Mouse (Mus musculus) kidney, embryonic 16.5 days (tissue): ENCODE measurements at regions not wholly inside any gene's neighbourhood (a gene's known extent, or its start where the extent isn't known, plus 50 kb on each side); places are given as distances from the start of the nearest gene placed in this dataset.
A peak's percentile ranks its signal among the peaks of the same experiment; 100 is the strongest.
"Not testable (repeated sequence)": the region's sequence is repeated elsewhere in the genome, so short reads cannot be mapped to it uniquely, and the experiment has no call there.

Experiments used
- ATAC-seq: fragments of 200-750 bp; cut with Nextera tagmentation; 2 replicates; pipeline ENCODE4 v1.8.0; 2017; ENCODE audit warnings: moderate TSS enrichment; ENCODE audit not compliant: low FRiP score, low TSS enrichment
- H3K27ac ChIP-seq: fragments of 300-500 bp; sonication (generic); 2 replicates; pipeline ENCODE4 v1.5.1; 2014; ENCODE audit warnings: low read length
- H3K27me3 ChIP-seq: fragments of 300-500 bp; sonication (generic); 2 replicates; pipeline ENCODE4 v1.6.1; 2014; ENCODE audit warnings: low read length, control low read depth, mixed read lengths; ENCODE audit not compliant: insufficient read depth
- H3K36me3 ChIP-seq: fragments of 300-500 bp; sonication (generic); 2 replicates; pipeline ENCODE4 v1.6.1; 2014; ENCODE audit warnings: low read length, control low read depth, mixed read lengths; ENCODE audit not compliant: insufficient read depth
- H3K4me1 ChIP-seq: fragments of 300-500 bp; sonication (generic); 2 replicates; pipeline ENCODE4 v1.6.1; 2014; ENCODE audit warnings: low read length, control low read depth, mixed read lengths; ENCODE audit not compliant: insufficient read depth
- H3K4me2 ChIP-seq: fragments of 300-500 bp; sonication (generic); replicated peaks from 2 replicates; pipeline ENCODE4 v1.6.1; 2014; ENCODE audit warnings: low read depth, low read length
- H3K4me3 ChIP-seq: fragments of 300-500 bp; sonication (generic); 2 replicates; pipeline ENCODE4 v1.5.1; 2014; ENCODE audit warnings: mild to moderate bottlenecking, low read length
- H3K9ac ChIP-seq: fragments of 300-500 bp; sonication (generic); replicated peaks from 2 replicates; pipeline ENCODE4 v1.6.1; 2014; ENCODE audit warnings: low read length
- H3K9me3 ChIP-seq: fragments of 300-500 bp; sonication (generic); 2 replicates; pipeline ENCODE4 v1.6.1; 2016; ENCODE audit warnings: low read length, control low read depth
- WGBS: fragments of 180-500 bp; shearing (Covaris S2); extraction: QIAGEN DNeasy Blood & Tissue Kit; methylation state at CpG from one replicate; pipeline ENCODE4 v1.1.7; 2014; 5-methylcytosine and 5-hydroxymethylcytosine counted together

DNA sequence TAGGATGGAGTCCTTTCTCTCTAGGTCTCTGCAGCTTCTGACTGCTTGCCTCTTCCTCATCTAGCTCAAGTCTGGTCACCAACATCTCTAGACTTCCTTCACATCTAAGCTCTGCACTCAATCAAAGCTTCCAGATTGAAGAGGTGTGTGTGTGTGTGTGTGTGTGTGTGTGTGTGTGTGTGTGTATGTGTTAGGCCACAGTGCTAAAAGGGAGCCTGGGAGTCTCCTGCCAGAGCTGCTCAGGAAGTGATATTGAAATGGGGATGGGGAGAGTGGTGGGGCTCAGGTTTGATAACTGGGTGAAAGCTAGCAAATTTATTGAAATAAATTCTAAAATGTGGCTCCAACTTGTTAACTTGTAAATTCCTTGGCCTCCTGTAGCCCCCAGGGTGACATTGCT, 73.3 kb downstream of the Gm31371 start:
- ATAC-seq, H3K9ac ChIP-seq, H3K9me3 ChIP-seq, H3K4me3 ChIP-seq, H3K36me3 ChIP-seq, H3K27ac ChIP-seq, H3K27me3 ChIP-seq, H3K4me1 ChIP-seq, H3K4me2 ChIP-seq: not testable (repeated sequence)

DNA sequence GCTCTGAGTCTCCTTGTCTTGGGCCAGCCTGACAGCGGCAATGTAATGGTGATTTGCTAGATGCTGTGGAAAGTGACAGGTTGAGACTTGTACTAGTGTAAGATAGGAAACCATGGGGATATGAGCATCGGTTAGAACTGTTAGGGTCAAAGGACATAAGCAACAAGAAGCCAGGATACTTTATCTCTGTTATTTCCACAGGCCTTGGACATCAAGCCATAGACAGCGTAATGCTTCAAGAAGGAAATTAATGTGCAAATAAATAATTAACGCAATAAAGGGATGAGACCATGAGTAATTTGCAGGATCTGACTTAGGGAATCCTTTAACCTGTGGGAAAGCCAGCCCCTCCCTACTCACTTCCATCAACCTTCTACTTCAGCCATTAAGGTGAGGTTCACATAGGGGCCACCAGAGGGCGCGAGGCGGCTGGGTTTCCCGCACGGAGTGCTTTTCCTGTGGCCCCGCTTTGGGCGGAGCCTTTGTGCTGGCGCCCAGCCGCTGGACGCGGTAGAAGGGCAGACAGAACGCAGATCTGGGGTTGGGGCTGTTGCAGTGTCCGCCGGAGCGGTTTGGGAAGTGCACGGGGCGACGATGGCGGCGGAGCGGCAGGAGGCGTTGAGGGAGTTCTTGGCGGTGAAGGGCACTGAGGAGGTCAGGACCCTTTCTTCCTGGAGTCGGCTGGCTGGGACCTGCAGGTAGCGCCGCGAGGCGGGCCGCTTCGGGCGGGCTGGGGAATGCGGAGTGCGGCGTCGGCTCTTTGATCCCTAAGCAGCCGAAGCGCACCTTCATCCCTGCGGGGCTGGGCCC, 76.5 kb downstream of the Gm31371 start:
- peak overlapping the region; percentile 74 for H3K9ac ChIP-seq
- no peaks in the 10 kb centered on the region for H3K27me3 ChIP-seq
- no peak overlapping the region for H3K27ac ChIP-seq
- H3K4me1 ChIP-seq, result no peaks in the 10 kb centered on the region
- peak overlapping the region; percentile 60 for H3K4me3 ChIP-seq
- peaks cover 16% of the 10 kb centered on the region for H3K9me3 ChIP-seq
- H3K36me3 ChIP-seq, result peaks cover 8% of the 10 kb centered on the region; the same call in 1 of the 2 replicates
- H3K4me2 ChIP-seq, result peak overlapping the region; percentile 66
- WGBS, result 8% methylated on average over 34 of the region's 42 CpGs
- peak; percentile 99 for ATAC-seq

DNA sequence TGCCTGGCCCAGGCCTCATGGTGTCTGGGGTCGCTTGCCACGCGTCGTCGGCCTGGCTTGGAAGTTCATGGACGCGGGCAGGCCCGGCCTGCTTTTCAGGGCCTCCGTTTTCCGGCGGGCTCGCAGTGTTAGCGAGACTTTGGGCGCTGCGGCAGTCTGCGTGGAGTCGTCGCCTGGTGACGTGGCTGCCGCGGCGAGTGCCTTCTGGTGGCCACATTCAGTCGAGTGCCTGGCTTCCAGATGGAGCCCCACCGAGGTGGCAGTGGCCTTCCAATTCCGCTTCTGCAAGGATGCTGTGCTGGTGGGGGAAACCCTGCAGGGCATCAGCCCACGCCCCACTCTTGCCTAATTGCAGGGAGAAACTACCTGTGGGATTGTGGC, 77.1 kb downstream of the Gm31371 start:
- H3K4me1 ChIP-seq, H3K27me3 ChIP-seq, H3K36me3 ChIP-seq, H3K27ac ChIP-seq: not testable (repeated sequence)
- peak; percentile 54; the same call in 1 of the 2 replicates for ATAC-seq
- H3K9me3 ChIP-seq, result peaks cover 16% of the 10 kb centered on the region
- WGBS, result 19% methylated on average over 26 of the region's 26 CpGs
- peak overlapping the region; percentile 74 for H3K9ac ChIP-seq
- H3K4me3 ChIP-seq, result peak overlapping the region; percentile 60
- peak overlapping the region; percentile 66 for H3K4me2 ChIP-seq

DNA sequence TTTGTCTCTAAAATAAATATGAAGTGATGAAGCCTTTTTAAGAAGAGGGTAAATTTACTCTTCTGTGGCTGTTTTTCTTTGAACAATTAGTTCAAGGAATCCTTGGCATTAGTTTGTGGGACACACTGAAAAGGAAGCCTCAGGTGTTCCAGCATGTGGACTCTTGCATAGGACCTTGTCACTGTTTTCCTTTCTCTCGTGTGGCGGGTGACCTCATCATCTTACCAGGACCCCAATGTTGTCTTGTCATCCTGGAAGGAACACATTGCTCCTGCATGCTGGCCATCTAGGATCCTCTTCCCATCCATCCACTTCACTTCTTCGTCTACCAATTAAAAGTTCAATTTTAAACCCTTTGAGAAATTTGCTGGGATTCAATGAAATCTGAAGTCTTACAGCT, 104.9 kb downstream of the Gm31371 start:
- H3K9ac ChIP-seq, H3K4me1 ChIP-seq, H3K4me3 ChIP-seq, H3K36me3 ChIP-seq, H3K27ac ChIP-seq, H3K27me3 ChIP-seq, H3K4me2 ChIP-seq, H3K9me3 ChIP-seq, ATAC-seq: not testable (repeated sequence)
- 78% methylated on average over 3 of the region's 3 CpGs for WGBS

GRCm38 (mm10) chr8:20010947-20011346, 107.8 kb downstream of the Gm31371 start:
- H3K4me3 ChIP-seq, H3K4me1 ChIP-seq, H3K27me3 ChIP-seq, H3K9ac ChIP-seq, H3K9me3 ChIP-seq, H3K27ac ChIP-seq, ATAC-seq, H3K4me2 ChIP-seq: not testable (repeated sequence)
- H3K36me3 ChIP-seq, result peaks cover 15% of the 10 kb centered on the region; the same call in 1 of the 2 replicates
- 71% methylated on average over 8 of the region's 8 CpGs for WGBS

DNA sequence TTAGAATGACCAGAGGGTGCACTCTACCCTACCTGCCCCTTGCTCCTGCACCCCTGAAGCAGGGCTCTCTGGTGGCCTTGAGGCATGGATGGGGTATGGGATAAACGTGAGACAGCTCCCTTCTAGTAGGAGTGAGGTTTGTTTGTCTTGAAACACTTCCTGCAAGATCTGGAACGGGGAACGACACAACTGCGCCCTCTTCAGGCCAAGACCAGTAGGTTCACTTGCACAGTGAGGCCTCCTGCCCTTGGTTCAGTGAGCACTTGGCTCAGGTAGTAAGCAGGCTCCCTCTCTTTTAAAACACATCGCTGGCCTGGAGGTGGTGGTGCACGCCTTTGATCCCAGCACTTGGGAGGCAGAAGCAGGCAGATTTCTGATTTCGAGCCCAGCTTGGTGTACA, 110.1 kb downstream of the Gm31371 start:
- not testable (repeated sequence) for H3K4me1 ChIP-seq, H3K27ac ChIP-seq, H3K27me3 ChIP-seq, H3K9ac ChIP-seq, H3K9me3 ChIP-seq, H3K4me2 ChIP-seq, H3K4me3 ChIP-seq, ATAC-seq
- H3K36me3 ChIP-seq, result peaks cover 15% of the 10 kb centered on the region; the same call in 1 of the 2 replicates
- WGBS, result 77% methylated on average over 7 of the region's 7 CpGs

- H3K9me3 ChIP-seq, H3K4me2 ChIP-seq, H3K27me3 ChIP-seq, H3K4me1 ChIP-seq, H3K4me3 ChIP-seq, H3K9ac ChIP-seq, ATAC-seq, H3K27ac ChIP-seq: not testable (repeated sequence)
- 73% methylated on average over 5 of the region's 5 CpGs for WGBS
- peaks cover 15% of the 10 kb centered on the region; the same call in 1 of the 2 replicates for H3K36me3 ChIP-seq
Measured at GRCm38 (mm10) chr8:20014451-20015130, 111.4 kb downstream of the Gm31371 start.

GRCm38 (mm10) chr8:20015411-20016081, 112.4 kb downstream of the Gm31371 start:
- WGBS, result 88% methylated on average over 6 of the region's 6 CpGs
- not testable (repeated sequence) for H3K4me3 ChIP-seq, H3K4me1 ChIP-seq, ATAC-seq, H3K9me3 ChIP-seq, H3K27me3 ChIP-seq, H3K4me2 ChIP-seq, H3K27ac ChIP-seq, H3K9ac ChIP-seq
- peaks cover 15% of the 10 kb centered on the region; the same call in 1 of the 2 replicates for H3K36me3 ChIP-seq

- H3K4me1 ChIP-seq, H3K9ac ChIP-seq, H3K4me3 ChIP-seq, H3K4me2 ChIP-seq, H3K27ac ChIP-seq, H3K27me3 ChIP-seq, H3K9me3 ChIP-seq, ATAC-seq: not testable (repeated sequence)
- H3K36me3 ChIP-seq, result peaks cover 15% of the 10 kb centered on the region; the same call in 1 of the 2 replicates
- WGBS, result 87% methylated on average over 15 of the region's 17 CpGs
Measured at GRCm38 (mm10) chr8:20016082-20016840, 113.1 kb downstream of the Gm31371 start.
